Mouse (Mus musculus): ENCODE results near the gene Ddias. TPM values are rescaled to one million over a fixed set of nuclear protein-coding genes. Genes with fewer than 3 reads are reported as not detected.

Gene Ddias
- polyA plus RNA-seq, 1 experiment: not detected

DNA sequence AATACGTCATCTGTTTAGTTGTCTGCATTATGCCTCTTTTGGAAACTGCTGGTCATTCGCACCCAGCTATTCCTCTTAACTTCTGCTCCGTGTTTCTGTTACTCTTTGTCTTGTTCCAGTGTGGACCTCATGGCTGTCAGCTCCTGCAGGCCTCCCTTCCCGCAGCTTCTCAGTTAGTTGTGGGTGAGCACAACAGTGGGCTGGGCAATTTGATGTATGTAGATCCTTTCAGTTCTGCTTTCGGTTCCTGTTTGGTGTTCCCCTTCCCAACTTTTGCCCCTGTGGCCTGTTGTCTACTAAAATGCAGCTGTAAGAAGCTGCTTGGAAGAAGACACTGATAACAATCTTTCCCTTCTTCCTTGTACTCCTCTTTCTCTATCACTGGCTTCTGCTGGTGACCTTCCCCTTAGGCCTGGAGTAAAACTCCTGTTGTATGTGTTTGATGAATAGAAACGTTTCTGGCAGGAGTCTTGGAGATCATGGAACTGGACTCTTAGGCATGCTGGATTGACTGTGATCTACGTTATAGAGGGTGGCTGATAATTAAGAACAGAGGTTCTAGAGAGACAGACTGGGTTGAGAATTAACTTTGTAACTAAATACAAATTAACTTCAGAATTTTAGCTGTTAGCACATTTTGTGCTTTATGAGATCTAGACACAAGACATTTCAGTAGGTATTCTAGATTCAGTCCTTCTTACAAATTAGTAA, 4.7 kb upstream of the Ddias start:
- H3K27ac ChIP-seq (replicated peaks; ENCODE audit: low read depth, low read length): peak overlapping the region; percentile 71
- H3K4me3 ChIP-seq (ENCODE audit: insufficient read depth, low read depth, low read length): peak overlapping the region; percentile 23
- peaks cover 11% of the 10 kb centered on the region; the same call in 1 of the 2 replicates for H3K4me1 ChIP-seq (ENCODE audit: control insufficient read depth, insufficient read depth, insufficient read length, low read length)

DNA sequence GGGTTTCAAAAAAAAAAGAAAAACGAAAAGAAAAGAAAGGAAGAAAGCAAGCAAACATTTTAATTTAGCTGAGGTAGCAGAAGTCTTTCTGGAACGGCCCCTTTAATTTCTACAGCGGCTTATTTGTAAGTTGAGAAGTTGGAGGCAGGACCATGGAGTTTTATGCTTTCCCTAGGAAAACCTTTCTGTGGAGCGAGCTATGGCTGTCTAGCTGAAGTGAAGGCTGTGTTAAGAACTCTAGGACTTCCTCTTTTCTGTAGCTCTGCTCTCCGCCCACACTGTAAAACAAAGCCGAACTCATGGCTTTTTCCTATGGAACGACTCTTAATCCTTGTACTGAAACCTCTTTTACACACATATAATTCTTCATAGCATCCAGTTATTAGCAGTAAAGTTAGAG, 2.5 kb upstream of the Ddias start:
- H3K4me3 ChIP-seq (ENCODE audit: insufficient read depth, low read depth, low read length): peak overlapping the region; percentile 42; the same call in 1 of the 2 replicates
- H3K4me1 ChIP-seq (ENCODE audit: control insufficient read depth, insufficient read depth, insufficient read length, low read length): 0 out of 2 replicates have a peak, but pooled peaks cover 3% of the 10 kb centered on the region
- H3K27ac ChIP-seq (replicated peaks; ENCODE audit: low read depth, low read length): peak overlapping the region; percentile 34

DNA sequence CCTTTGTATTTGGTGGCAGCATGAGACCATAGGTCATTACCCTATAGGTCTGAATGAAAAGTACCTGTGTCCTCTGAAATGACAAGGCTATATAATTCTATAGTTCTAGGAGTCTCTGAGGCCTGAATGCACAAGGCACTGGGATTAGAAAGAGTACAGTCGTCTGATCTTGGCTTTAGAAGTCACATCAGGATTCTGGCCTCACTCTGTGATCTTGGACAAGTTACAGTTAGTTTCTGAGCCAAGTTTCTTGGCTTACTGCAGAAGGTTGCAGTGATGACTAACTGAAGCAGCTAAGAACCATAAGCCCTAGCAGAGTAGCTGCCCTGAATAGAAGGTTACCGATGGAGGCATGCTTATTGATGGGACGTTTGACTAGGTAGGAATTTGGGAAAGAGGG, 2.0 kb upstream of the Ddias start:
- 0 out of 2 replicates have a peak, but pooled peaks cover 3% of the 10 kb centered on the region for H3K4me1 ChIP-seq (ENCODE audit: control insufficient read depth, insufficient read depth, insufficient read length, low read length)
- peak overlapping the region; percentile 71 for H3K4me3 ChIP-seq (ENCODE audit: insufficient read depth, low read depth, low read length)
- H3K27ac ChIP-seq (replicated peaks; ENCODE audit: low read depth, low read length): peak overlapping the region; percentile 23; the same call in 1 of the 2 replicates

DNA sequence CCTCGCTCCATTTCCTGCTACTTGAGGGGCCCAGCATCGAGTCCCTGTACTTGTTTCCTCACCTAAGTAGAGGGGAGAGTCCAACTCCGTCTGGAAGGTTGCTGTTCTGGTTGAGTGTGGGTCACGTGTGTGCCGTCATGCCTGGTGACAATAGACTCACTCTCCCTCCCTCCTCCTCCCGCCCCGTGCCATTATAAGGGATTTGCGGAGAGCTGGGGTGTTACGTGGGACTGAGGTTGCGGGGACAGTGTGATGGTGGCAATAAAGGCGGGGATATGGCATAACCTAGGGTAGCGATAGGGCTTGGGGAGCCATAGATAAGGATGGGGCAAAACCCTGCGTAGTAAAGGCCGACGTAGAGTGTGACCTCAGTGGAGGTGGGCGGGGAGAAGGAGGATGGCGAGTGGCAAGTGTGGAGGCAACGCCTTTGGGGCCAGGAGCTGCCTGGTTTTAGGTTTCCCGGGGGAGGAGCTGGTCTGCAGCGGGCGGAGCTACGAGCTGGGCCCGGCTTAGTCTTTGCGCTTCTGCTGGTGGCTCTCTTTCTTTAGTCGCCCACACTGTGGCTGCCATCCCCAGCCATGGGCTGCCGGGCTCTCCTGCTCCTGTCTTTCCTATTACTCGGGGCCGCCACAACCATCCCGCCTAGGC, 838 bp upstream of the Ddias start:
- Histone ChIP-seq H3K27ac (replicated peaks; ENCODE audit: low read depth, low read length) (peak overlapping the region; percentile 92), H3K4me3 (ENCODE audit: insufficient read depth, low read depth, low read length) (peak overlapping the region; percentile 71), H3K4me1 (ENCODE audit: control insufficient read depth, insufficient read depth, insufficient read length, low read length) (0 out of 2 replicates have a peak, but pooled peaks cover 3% of the 10 kb centered on the region)

DNA sequence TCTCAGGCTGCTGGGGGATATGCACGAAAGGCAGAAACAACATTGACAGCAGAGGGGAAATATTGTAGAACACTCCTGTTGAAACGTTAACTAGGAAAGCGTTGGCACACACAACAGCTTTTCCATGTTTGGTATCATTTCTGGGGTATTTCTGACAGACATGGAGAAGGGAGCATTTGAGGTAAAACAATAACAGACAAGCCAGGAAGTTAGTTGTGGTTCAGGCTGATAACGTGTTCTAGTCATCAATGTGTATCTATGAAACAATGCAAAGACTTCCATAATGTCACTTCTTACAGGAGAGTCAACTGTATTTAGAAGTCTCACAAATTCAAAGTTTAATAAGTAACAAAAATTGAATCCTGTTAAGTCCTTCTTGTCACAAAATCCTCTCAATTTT, 2.5 kb downstream of the Ddias start:
- Histone ChIP-seq H3K27ac (replicated peaks; ENCODE audit: low read depth, low read length) (no peak overlapping the region), H3K4me3 (ENCODE audit: insufficient read depth, low read depth, low read length) (no peak overlapping the region), H3K4me1 (ENCODE audit: control insufficient read depth, insufficient read depth, insufficient read length, low read length) (no peaks in the 10 kb centered on the region)

DNA sequence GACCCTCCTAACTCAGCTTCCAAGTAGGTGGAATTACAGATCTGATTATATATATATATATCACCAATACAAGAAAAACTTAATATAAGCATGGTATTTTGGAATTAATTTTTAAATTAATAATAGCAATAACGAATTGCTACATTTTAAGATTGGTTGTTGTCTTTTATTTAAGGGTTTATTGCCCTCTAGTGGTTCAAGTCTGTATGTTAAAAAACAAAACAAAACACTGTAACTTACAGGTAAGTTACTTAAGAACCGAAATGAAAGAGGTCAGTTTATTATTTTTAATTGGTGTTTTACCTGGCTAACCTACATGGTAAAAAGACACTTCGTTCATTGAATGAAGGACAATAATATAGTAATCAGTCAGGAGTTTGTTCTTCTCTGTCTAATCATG, 3.9 kb downstream of the Ddias start:
- H3K27ac ChIP-seq (replicated peaks; ENCODE audit: low read depth, low read length): no peak overlapping the region

DNA sequence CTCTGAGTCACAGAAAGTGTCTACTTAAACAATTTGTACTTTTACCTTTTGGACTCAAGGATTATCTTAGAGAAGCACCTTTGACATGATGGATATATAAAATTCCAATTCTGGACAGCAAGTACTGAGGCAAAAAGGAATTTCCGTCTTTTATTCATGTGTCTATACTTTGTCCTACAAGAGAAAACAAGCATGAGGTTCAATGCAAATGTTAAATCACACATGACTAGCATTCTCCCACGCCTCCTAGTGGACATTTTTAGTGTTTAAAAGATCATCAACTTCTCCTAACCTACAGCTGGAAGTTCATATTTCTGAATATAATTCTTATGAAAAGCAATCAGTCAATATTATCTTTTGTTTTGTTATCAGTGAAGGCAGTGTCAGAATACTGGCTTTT, 7.5 kb downstream of the Ddias start:
- no peak overlapping the region for H3K4me3 ChIP-seq (ENCODE audit: insufficient read depth, low read depth, low read length)
- no peaks in the 10 kb centered on the region for H3K4me1 ChIP-seq (ENCODE audit: control insufficient read depth, insufficient read depth, insufficient read length, low read length)
- no peak overlapping the region for H3K27ac ChIP-seq (replicated peaks; ENCODE audit: low read depth, low read length)

More for the DNA sequence above, 3.9 kb downstream of the Ddias start:
- H3K4me3 ChIP-seq (ENCODE audit: insufficient read depth, low read depth, low read length): no peak overlapping the region
- H3K4me1 ChIP-seq (ENCODE audit: control insufficient read depth, insufficient read depth, insufficient read length, low read length): no peaks in the 10 kb centered on the region

DNA sequence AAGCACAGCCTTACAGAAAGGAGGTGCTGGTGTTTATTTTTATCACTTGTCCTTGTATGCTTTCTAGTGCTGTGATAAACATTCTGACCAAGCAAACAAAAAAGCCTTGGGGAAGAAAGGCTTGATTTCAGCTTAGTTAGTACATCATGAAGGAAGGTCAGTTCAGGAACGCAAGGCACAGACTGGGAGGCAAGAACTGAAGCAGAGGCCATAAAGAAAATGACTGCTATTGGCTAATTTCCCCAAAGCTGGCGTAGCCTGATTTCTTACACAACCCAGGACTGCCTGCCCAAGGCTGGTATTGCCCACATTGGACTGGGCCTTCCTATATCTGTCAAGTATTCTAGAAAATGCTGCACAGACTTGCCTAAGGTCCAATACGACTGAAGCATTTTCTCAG, 25.8 kb downstream of the Ddias start:
- Histone ChIP-seq H3K4me1 (ENCODE audit: control insufficient read depth, insufficient read depth, insufficient read length, low read length) (no peaks in the 10 kb centered on the region), H3K4me3 (ENCODE audit: insufficient read depth, low read depth, low read length) (no peak overlapping the region), H3K27ac (replicated peaks; ENCODE audit: low read depth, low read length) (no peak overlapping the region)

DNA sequence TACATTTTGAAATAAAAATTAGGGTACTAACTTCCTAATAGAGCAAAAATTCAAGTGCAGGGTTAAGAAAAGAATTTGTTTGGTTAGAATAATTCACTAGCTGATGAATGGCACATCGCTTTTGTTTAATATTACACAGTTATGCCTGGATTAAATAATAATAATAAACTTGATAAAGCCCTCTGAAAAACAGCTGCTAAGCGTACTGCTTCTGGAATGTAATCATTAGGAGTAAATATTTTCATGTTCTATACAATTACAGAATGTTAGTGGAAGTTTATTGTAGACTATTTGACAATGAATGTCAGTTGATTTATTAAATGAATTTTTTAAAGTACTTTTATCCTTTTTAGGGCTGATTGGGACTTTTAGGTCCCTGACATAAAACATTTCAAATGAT, 31.8 kb downstream of the Ddias start:
- Histone ChIP-seq H3K4me1 (ENCODE audit: control insufficient read depth, insufficient read depth, insufficient read length, low read length) (no peaks in the 10 kb centered on the region), H3K4me3 (ENCODE audit: insufficient read depth, low read depth, low read length) (no peak overlapping the region), H3K27ac (replicated peaks; ENCODE audit: low read depth, low read length) (no peak overlapping the region)

DNA sequence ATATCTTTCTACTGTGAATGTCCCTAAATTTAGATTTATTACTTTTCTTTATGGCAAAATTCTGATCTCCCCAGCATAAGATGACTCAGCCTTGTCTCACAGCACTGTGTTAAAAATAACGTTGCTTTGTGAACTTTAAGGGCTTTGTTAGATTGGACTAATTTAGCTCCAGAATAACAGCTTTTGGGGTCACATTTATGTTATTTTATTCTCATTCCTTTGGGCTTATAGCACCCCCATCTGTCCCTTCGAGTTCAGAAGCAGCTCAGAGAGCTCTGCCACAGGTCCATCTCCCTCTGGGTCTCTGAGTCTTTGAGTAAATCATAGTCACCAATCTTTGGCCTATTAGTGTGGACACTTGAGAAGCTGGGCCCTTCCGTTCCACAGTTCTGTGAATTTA, 36.1 kb downstream of the Ddias start:
- no peak overlapping the region for H3K4me3 ChIP-seq (ENCODE audit: insufficient read depth, low read depth, low read length)
- no peaks in the 10 kb centered on the region for H3K4me1 ChIP-seq (ENCODE audit: control insufficient read depth, insufficient read depth, insufficient read length, low read length)
- no peak overlapping the region for H3K27ac ChIP-seq (replicated peaks; ENCODE audit: low read depth, low read length)

DNA sequence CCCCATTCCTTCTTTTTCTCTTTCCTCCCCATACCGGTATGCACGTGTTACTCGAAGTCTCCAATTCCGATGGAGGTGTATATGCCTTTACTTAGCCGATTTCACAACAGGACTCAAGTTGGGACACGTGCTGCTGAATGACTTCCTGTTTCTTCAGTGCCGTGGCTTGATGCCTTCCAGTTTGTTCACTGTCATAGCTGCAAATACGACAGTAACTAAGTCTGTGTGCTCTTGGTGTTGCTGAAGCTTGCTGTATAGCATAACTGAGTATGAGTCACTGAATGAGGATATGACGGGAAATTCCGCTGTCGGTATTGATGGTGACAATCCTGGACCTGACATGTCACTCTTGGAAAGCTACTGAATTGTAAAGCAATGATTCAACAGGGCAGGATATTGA, 36.8 kb downstream of the Ddias start:
- Histone ChIP-seq H3K27ac (replicated peaks; ENCODE audit: low read depth, low read length) (no peak overlapping the region), H3K4me1 (ENCODE audit: control insufficient read depth, insufficient read depth, insufficient read length, low read length) (no peaks in the 10 kb centered on the region), H3K4me3 (ENCODE audit: insufficient read depth, low read depth, low read length) (no peak overlapping the region)

DNA sequence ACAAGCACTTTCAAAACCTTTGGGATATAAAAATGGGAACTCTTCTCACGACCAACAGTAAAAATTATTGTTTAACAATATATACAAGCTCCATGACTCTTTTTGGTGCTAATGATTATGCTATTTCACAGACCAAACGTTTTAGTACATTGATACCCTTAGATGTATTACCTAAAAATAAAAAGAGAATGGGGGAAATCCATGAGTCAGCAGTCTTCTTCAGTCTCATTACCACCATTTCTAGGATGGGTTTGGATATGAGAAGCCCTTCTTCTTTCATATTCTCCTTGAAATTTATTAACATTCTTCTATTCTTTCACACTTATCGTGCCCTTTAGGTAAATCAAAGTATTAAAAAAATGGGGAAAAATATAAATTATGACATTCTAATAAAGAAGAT, 37.6 kb downstream of the Ddias start:
- no peak overlapping the region for H3K4me3 ChIP-seq (ENCODE audit: insufficient read depth, low read depth, low read length)
- H3K4me1 ChIP-seq (ENCODE audit: control insufficient read depth, insufficient read depth, insufficient read length, low read length): no peaks in the 10 kb centered on the region
- H3K27ac ChIP-seq (replicated peaks; ENCODE audit: low read depth, low read length): no peak overlapping the region

DNA sequence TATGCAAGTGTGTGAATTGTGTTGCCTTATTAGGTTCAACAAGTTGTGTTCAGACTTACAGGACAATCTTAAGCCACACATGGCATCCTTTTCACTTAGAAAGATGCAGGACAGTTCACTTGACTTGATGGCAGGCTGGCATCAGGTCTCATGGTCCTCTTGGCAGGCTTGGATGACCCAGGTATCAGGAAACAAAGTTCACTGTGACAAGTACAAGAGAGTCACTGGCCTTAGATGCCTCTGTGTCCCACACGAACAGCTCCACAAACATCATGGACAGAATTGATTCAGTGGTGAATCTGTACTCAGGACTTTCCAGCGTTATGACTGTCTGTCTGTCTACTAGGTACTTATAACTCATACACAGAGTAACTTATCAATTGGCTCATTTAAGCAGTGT, 39.7 kb downstream of the Ddias start:
- no peak overlapping the region for H3K4me3 ChIP-seq (ENCODE audit: insufficient read depth, low read depth, low read length)
- no peaks in the 10 kb centered on the region for H3K4me1 ChIP-seq (ENCODE audit: control insufficient read depth, insufficient read depth, insufficient read length, low read length)
- H3K27ac ChIP-seq (replicated peaks; ENCODE audit: low read depth, low read length): no peak overlapping the region

DNA sequence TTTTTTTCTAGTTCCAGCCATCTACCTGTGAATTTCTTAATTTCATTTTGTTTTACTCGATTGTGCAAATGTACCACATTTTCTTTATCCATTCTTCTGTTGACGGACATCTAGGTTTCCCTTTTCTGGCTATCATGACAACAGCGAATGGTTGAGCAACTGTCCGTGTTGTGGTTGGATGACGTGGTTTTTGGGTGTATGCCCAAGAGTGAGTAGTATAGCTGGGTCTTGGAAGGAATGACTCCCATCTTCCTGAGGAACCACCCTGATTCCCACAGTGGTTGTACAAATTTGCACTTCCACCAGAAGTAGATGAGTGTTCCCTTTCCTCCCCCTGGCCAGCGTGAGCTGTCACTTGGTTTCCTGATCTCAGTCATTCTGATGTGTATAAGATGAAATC, 41.7 kb downstream of the Ddias start:
- H3K4me1 ChIP-seq (ENCODE audit: control insufficient read depth, insufficient read depth, insufficient read length, low read length): no peaks in the 10 kb centered on the region
- H3K4me3 ChIP-seq (ENCODE audit: insufficient read depth, low read depth, low read length): no peak overlapping the region
- no peak overlapping the region for H3K27ac ChIP-seq (replicated peaks; ENCODE audit: low read depth, low read length)

DNA sequence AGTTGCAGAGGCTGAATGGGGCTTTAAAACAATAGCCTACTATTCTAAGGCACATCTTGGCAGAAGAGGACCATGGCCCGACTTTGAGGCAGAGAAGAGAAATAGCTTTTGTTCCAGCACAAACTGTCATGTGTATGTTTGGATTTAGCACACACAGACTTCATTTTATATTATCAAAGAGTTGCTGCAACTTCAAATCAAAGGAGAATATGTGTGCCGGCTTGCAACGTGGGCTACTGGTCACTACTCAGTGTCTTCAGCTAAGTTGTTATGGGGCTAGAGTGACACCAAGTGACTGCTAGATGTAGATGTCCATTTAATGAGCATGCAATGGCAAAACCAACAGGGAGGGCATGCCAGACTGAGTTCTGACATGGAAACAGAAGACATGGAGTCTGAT, 46.1 kb downstream of the Ddias start:
- Histone ChIP-seq H3K27ac (replicated peaks; ENCODE audit: low read depth, low read length) (no peak overlapping the region), H3K4me3 (ENCODE audit: insufficient read depth, low read depth, low read length) (no peak overlapping the region), H3K4me1 (ENCODE audit: control insufficient read depth, insufficient read depth, insufficient read length, low read length) (no peaks in the 10 kb centered on the region)

DNA sequence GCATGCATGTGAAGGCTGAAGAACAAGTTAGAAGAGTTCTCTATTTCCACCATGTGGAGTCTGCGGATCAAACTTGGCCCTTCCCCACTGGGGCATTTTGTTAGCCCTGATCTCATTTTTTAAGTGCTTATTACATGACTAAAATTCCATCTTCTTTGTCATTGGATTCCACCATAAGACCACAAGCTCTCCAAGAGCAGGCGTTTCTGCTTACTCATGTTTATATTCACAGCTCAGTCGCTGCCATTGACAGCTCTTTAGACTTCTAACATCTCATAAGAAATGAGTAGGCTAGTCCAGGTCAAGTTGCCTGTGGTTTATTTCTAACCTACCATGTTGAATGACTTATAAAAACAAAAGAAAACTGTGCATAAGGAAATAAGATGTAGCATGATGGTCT, 47.8 kb downstream of the Ddias start:
- Histone ChIP-seq H3K4me3 (ENCODE audit: insufficient read depth, low read depth, low read length) (no peak overlapping the region), H3K27ac (replicated peaks; ENCODE audit: low read depth, low read length) (no peak overlapping the region)

More for the DNA sequence above, 47.8 kb downstream of the Ddias start:
- H3K4me1 ChIP-seq (ENCODE audit: control insufficient read depth, insufficient read depth, insufficient read length, low read length): no peaks in the 10 kb centered on the region
